Comparison of ENCODE assay signal across 8 mouse cellular contexts in genomic region chr17:84028157-84028970, GRCm38 (mm10).
DNase-seq lines count a peak whose midpoint lies in the region; ATAC-seq lines count a peak whose summit lies in the region.

No protein-coding gene starts in this region.

- H3K36me3 ChIP-seq in intestine, embryonic 14.5 days (ENCODE audit: control insufficient read depth, insufficient read depth, low read length), result no peaks in the 10 kb centered on the region

- ATAC-seq in intestine, embryonic 14.5 days (replicated peaks; ENCODE audit: low FRiP score, low TSS enrichment, low read depth), result peak; percentile 76
- ATAC-seq in megakaryocyte-erythroid progenitor cell, adult 5-6 weeks (replicated peaks; ENCODE audit: low FRiP score, low TSS enrichment, poor library complexity, severe bottlenecking), result peak; percentile 84

- H3K4me3 ChIP-seq in intestine, embryonic 14.5 days (ENCODE audit: low read depth, low read length), result no peak overlapping the region

- peak overlapping the region; percentile 41 for H3K4me2 ChIP-seq in intestine, embryonic 14.5 days (ENCODE audit: low read length)

- H3K9me3 ChIP-seq in intestine, embryonic 14.5 days (ENCODE audit: control insufficient read depth, low read length), result no peaks in the 10 kb centered on the region; the same call in 1 of the 2 replicates

- H3K4me1 ChIP-seq in intestine, embryonic 14.5 days (replicated peaks; ENCODE audit: control insufficient read depth, insufficient read depth, low read length), result peaks cover 27% of the 10 kb centered on the region

- DNase-seq in adrenal gland, adult 2 months, result peak; percentile 83
- peak; percentile 92 for DNase-seq in embryo, embryonic 11 days
- DNase-seq in gastrocnemius, postnatal 36 days, result peak; percentile 81 to 85
- DNase-seq in intestine, embryonic 14.5 days (ENCODE audit: low spot score), result peak; percentile 99
- peak; percentile 76 to 84 for DNase-seq in left cerebral cortex, postnatal 14 days (ENCODE audit: low spot score in 2 of 2)
- peak; percentile 93 for DNase-seq in right cerebral cortex, postnatal 14 days
- peak; percentile 92 for DNase-seq in urinary bladder, postnatal 25 days (ENCODE audit: low spot score)

- intact Hi-C loops in gastrocnemius, postnatal 36 days (cut with DNase I), result loop anchor here (2.0 to 5.0 kb wide), 4 partner anchors 84 to 354 kb away; no protein-coding TSS in a partner anchor
- intact Hi-C loops in left cerebral cortex, postnatal 14 days (cut with DNase I), result loop anchor here (1.0 to 10.0 kb wide), 5 partner anchors 69 to 356 kb away; no protein-coding TSS in a partner anchor

- H3K27ac ChIP-seq in intestine, embryonic 14.5 days (ENCODE audit: low read depth), result peak overlapping the region; percentile 51; the same call in 1 of the 2 replicates

- H3K27me3 ChIP-seq in intestine, embryonic 14.5 days (replicated peaks; ENCODE audit: control insufficient read depth, insufficient read depth, low read length), result no peaks in the 10 kb centered on the region

- WGBS in intestine, embryonic 14.5 days, result 21% methylated on average over 27 of the region's 27 CpGs

- H3K9ac ChIP-seq in intestine, embryonic 14.5 days (ENCODE audit: low read length), result no peak overlapping the region
